Mouse (Mus musculus) G1E (cell line): ENCODE results near the gene Gm49450.

ENCODE experiments used
- CTCF ChIP-seq: IDR thresholded peaks from 2 replicates; pipeline ENCODE4 v1.5.1; 2012; ENCODE audit warnings: low read depth, low read length, inconsistent platforms, mixed read lengths
- GATA1 ChIP-seq: IDR thresholded peaks from 2 replicates; pipeline ENCODE4 v1.6.1; 2012; ENCODE audit warnings: borderline replicate concordance, low read length, inconsistent platforms, mixed read lengths
- GATA2 ChIP-seq: IDR thresholded peaks from 2 replicates; pipeline ENCODE4 v1.6.1; 2012; ENCODE audit warnings: low read depth, low read length, inconsistent platforms, borderline replicate concordance
- POLR2AphosphoS5 ChIP-seq: IDR thresholded peaks from 2 replicates; pipeline ENCODE4 v1.6.1; 2012; ENCODE audit warnings: low read depth, low read length, inconsistent platforms; ENCODE audit not compliant: insufficient replicate concordance
- TAL1 ChIP-seq: conservative IDR thresholded peaks from 2 replicates; pipeline ENCODE4 v1.6.1; 2012; ENCODE audit warnings: low read depth, low read length, inconsistent platforms, mixed read lengths

DNA sequence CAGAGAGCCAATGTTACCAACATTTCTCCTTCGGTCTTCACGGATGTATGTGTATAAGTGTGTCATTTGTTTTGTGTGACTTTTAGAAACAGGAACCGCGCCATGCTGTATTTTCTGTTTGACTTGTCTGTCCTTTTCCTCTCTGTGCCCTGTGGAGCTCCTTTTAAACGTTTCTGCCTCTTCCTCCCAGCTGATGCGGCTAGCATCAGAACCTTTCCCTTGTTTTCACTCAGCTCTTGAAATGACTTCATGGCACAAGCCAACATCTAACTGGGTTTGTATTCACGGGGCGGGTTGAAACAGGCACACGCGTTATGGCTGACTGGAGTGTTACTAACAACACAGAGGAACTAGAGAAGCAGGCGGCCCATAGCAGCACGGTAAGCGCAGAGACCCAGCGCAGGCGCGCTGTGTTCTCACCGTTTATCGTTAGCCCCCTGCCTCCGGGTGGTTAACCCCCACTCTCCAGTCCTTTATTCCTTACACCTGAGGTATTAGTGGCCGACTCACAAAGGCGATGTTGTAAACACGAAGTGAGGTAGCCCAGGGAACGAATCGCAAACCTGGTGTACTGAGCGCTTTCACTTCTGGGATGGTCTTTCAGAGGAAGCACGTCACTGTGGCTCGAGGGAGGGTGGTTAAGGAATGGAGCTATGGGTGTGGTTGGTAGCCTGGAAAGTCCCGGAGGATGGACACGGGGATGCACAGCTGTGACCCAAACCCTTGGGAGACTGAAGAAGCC, 32.1 kb upstream of the Gm49450 start:
- TF ChIP-seq CTCF (no peak), GATA1 (no peak), POLR2AphosphoS5 (no peak), TAL1 (no peak), GATA2 (no peak)
